Mouse (Mus musculus): ENCODE data around the gene Mrps27.

Mrps27 gene

DNA sequence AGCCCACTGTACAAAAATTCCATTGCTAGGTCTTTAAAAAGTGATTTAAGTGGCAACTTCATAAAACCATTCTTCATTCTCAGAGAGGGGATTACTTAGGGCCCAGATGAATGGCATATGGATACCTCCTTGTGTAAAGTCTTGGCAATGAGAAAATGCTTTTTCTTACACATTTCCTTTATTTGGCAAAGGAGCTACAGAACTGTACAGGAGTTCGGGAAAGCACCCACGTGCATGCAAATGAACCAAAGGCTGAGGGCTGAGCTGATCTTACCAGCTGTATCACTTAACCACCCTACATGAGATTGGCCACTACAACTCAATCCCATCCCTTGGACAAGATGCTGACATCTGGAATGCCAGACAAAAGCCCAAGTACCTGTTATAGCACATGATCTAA lies 95.6 kb downstream of the Mrps27 start:
- no peak for DNase-seq (ENCODE audit: low spot score in 2 of 2)

DNA sequence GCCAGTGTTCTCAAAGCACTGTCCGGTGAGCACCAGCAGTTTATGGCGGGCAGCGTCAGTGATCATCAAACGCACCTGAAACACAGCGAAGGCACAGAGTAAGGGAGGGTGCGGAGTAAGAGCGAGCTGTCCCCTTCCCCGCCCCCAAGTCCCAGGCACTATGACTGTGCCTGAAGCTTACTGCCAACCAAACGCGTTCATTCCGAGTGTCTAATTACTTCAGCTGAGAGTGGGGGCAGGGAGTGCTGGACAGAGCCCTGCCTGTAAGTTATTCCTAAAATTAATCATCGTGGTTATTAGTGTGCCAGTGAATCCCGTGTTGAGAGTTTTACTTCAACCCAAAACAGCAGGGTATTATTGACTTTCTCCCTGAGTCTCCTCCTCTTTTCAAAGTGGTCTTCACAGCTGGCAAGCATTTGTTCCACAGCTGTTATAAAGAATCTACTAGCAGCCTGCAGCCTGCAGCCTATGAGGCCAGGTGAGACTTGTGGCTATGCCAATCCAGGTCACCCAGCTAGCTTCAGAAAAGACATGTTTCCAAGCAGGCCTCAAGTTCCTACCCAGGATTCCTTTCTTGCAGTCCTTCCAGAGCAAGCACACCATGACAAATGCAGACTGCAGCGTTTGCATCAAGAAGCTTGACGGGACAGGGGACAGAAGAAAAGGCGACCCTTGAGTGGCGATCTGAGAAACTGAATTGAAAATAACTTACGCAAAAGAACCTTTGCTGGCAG lies 97.3 kb downstream of the Mrps27 start:
- no peak for DNase-seq (ENCODE audit: low spot score in 2 of 2)

DNA sequence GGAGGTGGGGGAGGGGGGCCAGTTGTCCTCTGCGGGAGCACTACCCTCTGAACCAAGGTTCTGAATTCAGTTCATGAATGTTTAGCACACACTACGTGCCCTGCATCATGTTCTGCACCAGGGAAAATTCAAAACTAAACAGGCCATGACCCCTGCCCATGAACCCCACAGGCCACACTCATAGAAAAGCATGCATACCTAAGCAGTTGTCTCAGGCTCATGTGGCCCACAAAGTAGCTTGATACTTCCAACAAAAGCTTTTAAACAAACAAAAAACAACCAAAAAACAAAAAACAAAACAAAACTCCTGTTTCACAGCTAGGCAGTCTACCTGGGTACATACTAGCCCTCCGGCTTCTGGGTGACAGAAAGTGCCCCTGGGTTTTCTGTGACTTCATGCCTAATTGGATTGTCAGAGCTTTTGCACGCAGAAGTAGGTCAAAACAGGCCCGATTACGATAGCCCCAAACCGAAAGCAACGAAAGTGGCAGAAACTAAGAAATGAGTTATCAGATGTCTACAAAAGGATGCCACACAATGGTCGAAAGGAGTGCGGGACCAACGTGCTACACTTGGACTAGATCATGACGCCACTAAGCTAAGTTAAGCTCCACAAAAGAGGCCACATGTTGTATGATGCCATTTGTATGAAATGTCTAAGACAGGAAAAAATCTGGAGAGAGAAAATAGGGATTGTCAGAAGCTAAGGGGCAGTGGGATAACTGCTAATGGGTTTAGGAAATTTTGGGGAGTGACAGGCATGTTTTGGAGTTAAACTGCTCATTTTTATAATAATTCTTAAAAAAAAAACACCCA lies 98.1 kb downstream of the Mrps27 start:
- DNase-seq (ENCODE audit: low spot score in 2 of 2) = no peak

DNA sequence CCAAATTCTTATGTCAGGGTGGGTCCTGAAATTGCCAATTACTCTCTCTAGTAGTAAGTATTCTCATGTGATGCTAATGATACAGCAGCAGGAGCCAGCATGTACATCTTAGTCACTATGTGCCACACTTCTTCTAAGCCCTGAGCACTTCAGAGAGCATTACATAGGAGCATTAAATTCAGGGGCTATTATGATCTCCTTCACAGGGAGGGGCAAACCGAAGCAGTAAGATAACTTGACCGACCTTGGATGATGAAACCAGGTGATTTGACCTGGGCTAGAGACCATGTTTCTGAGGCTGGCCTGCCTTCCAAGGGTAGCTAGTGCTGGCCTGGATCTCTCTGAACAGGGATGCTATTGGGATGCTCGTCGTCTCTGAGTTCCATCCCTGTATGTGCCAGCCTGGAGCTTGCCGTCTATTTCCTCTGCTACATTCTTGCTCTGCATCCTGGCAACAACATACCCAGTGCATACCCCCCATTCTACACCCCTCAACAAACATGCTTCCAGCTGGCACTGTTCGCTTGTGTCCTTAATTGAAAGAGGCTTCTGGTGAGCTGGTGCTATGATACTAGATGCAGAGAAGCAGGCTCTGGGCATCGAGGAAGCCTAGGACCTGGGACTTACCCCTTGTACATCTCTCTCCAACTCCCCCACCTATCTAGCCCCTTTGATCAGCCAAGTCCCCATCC lies 99.0 kb downstream of the Mrps27 start:
- DNase-seq (ENCODE audit: low spot score in 2 of 2) = no peak

DNA sequence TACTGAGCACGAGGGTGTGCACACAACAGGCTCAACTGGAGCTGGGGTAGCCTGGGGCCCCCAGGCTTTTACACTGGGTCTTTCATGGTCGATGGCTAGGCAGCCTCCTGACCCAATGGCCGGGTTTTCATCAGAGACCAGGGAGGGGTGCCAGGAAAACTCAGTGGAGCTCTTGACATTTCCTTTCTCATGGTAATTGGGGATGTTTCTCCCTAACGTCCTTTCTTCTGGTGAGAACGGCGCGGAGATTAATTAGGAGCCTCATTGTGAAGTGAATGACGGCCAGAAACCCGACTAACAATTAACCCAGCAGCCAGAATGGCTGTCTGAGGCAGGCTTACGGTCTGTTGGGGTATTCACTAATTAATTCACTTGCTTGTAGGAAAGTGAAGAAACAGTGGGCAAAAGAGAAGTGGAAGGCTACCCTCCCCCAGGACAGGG lies 99.9 kb downstream of the Mrps27 start:
- DNase-seq (ENCODE audit: low spot score in 2 of 2) = no peak

DNA sequence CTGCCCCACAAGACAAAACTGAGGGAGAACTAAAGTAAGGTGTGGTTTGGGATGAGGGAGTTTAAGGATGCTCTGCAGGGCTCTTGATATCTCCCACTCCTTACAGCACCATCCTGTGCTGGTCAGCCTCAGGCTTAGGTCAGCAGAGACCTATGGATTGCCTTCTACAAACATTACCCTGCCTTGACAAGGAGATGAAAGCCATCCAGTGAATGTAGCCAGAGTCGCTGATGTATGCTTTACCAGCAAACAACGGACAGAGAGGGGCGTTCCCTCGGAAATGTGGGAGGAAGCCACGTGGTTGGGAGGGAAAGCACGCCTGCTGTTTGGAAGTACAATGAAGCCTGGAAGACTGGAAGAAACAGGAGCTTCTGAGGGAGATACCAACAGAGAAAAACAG lies 100.3 kb downstream of the Mrps27 start:
- DNase-seq (ENCODE audit: low spot score in 2 of 2) = no peak

DNA sequence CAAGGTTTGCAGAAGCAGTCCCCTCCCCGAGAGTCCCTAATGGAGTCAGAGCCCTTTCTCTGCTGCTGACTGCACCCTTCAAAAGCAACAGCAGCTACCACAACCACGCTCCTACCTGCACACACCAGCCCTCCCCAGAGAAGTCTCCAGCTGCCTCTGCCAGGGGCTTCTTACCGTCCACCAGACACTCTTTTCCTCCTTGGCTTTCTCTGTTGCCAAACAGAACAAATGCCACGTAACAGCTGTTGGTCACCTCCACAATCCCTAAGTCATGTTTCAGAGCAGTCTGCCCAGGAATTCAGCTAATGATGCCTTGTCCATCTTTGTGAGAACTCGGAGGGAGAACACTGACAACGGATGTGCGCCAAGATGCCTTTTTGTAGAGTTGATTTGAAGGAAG lies 102.4 kb downstream of the Mrps27 start:
- DNase-seq (ENCODE audit: low spot score in 2 of 2) = no peak

DNA sequence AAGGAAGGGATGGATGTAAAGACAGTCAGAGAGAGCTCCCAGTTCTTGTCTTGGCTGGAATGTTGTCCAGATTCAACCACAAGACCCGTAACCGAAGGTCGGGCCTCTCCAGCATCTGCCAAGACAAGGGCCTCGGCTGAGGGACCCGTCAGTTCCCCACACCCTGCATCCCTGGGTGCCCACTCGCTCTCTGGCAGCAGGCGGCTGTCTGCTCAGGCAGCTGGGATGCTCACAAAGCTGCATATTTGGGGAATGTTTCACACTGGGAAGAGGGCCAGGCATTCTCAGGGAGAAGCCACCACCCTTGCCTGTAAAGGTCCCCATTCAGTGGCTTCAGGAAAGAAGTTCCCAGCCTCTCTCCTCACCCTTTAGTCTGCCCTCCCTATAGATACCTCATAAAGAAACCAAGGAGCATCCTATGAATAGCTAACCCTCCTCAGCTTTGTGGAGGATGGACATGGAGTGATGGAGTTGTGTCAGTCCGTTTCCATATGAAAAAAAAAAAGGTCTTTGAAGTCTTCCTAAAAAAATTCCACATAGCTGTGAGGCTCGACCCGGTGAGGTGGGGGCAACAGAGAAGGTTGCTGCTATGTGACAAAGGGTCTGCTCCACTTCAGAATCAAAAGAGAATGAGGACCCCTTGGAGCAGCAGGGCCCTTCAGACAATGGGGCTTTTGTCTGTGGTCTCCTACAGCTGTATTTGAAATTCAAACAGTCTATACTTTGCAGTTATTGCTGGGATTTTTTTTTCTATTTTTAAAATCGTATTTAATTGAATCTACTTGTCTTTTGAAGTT lies 103.0 kb downstream of the Mrps27 start:
- peak in 1 of 2 experiments; percentile 32 for DNase-seq (ENCODE audit: low spot score in 2 of 2)

DNA sequence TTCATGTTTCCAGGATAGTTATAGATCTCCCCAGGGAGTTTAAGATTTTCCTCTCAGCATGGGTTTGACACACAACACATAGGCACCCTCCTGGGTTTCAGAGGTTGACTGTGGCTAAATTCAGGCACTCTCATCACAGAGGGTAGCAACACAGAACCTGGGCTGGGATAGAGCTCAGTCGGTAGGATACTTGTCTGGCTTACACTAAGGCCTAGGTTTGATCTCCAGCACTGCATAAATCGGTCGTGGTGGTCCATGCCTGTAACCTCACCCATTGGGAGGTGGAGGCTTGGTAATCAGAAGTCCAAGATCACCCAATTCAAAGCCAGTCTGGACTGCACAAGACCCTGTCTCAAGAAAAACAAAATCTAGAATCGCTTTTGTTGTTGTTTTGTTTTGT lies 103.7 kb downstream of the Mrps27 start:
- no peak for DNase-seq (ENCODE audit: low spot score in 2 of 2)

DNA sequence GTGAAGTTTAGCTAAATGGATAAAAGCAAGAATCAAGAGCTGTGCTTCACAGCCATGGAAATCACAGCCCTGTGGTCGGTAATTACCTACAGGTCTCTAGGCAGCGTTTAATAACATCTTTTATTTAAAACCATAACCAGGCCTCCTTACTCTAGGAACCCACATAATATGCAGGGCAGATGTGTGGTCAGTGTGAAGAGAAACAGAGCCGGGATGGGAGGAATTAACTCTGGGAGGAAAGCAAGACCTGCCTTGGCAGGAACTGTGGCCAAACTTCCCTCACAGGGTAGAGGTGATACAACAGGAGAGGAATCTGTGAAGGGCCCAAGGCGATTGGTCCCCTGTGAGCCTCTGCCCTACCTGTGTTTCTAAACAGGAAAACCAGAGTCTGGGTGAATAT lies 105.0 kb downstream of the Mrps27 start:
- DNase-seq (ENCODE audit: low spot score in 2 of 2) = no peak

DNA sequence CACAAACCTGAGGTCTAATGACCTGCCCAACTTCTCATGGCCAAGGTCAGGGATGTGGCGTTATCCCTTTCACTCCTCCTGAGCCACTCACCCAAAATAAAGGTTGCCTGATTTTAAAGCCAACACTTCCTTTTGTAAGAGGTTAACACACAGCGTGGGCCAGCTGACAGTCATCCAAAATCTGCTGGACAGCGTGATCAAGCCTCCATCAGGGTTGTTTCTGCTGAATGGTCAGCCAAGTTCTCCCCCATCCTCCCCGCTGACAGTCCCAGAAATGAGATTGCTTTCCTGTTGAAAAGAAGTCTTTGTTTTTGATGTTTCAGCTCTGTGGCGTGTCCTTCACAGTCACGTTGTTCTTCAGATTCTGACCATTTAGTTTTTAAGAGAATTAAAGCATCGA lies 106.2 kb downstream of the Mrps27 start:
- DNase-seq (ENCODE audit: low spot score in 2 of 2) = peak in 1 of 2 experiments; percentile 25

DNA sequence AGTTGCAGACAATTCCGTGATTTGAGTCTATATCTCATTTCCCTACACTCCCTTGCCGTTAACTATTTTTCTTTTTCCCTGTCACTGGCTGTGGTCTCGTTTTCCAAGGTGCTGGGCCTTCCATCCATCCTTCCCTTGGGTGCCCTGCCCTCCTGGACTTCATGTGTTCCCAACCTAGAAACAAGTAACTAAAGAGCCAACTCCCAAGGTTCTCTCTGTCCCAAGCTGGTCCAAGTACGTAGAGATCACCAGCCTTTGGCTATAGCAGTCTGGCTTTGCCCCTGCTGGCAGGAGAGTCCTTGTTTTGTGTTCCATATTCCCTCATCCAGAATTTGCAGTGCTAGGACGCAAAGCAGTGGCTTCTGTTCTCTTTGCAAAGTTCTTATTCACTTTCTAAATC lies 106.7 kb downstream of the Mrps27 start:
- DNase-seq (ENCODE audit: low spot score in 2 of 2) = no peak

DNA sequence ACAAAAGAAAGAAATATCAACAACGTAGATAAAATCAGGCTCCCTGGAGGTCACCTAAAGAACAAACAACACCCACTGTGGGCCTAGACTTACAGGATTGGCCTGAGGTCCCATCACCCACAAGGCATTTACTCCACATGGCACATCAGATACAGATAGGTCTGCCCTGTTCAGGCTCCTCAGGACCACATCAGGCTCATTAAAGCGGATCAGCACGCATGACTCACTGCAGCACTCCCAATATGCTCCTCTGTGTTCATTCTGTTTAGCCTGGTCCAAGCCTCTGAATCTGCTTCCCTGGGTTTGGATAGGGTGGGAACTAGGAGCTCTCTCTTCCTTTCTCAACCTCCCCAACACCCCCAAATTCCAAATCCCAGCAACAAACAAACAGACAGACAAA lies 107.9 kb downstream of the Mrps27 start:
- DNase-seq (ENCODE audit: low spot score in 2 of 2) = no peak

DNA sequence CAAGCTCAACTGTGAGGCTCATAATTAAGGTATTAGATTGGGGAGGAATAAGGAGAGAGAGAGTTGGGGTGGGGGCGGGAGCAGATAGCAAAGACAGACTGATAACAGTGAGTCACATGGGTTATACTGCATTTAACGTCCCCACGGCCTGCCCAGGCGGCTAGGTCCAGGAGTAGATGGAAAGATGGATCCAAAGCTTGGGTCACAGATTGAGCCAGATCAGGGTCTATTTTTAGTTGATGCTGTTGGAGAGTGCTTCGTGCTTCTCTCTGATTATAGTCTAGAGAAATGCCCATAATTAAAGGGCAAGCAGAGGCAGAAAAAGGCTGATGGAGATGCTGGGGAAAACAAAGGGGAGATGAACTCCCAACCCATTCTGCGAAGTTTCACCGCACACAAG lies 110.4 kb downstream of the Mrps27 start:
- DNase-seq (ENCODE audit: low spot score in 2 of 2) = no peak

DNA sequence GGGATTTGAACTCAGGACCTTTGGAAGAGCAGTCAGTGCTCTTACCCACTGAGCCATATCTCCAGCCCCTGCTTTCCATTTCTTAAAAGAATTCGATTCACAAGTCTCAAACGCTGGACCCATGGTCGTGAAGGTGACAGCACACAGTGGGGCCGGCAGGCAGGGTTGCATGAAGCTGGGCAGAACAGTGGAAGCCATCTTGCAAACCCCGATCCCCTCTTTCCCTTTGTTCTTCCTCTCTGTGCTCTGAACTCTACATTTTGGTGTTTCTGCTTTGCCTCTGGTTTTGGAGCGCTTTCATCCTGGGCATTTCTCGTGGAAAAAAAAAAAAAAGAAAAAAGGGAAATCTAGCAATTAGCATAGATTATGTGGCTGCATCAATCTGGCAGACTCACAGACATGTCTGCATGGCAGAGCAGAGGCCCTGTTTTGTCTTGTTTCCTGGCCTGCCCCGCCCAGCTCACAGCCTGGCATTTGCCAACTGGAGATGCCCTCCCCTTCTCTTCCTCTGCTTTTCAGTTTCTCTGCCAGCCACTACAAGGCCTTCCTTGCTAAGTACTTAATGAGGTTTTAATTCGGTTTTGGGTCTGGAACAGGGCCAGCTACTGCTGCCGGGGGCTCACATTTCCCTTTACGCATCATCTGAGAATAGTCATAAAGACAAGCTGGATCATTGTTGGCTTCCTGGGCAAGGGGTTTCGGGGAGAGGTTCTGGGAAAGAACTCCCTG lies 114.2 kb downstream of the Mrps27 start:
- DNase-seq (ENCODE audit: low spot score in 2 of 2) = no peak

DNA sequence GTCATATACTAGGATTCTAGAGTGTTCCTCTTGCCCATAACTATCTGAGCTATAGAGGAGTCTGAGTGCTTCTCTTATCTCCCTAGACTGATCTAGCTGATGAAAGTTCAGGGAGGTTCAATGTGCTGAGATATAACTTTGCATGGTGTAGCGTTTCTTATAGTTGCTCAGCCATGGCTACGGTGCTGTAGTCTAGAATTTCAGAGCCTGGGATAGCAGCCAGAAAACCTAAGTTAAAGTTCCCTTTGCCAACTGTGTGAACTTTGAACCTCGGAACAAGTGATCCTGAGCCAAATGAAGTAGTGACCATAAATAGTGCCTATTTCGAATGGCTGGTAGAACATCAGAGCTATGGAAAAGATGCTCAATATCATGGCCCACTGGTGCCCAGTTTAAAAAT lies 115.0 kb downstream of the Mrps27 start:
- no peak for DNase-seq (ENCODE audit: low spot score in 2 of 2)

DNA sequence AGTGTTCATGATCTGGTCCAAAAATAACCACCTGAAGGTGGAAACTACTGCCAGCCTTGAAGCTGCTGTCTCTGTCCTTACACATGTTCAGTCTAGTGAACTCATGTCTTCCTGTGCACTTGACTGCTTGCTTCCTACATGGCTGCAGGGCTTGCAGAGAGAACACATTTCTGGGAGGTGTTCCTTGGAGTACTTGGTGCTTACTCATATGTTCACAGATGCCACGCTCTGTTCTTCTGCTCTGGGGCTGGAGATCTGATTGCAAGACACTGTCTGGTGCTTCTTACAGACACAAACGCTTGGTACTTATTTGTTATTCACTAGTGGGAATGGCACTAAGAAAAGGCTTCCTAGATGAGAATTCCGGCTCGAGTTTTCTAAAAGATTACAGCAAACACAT lies 117.3 kb downstream of the Mrps27 start:
- no peak for DNase-seq (ENCODE audit: low spot score in 2 of 2)

DNA sequence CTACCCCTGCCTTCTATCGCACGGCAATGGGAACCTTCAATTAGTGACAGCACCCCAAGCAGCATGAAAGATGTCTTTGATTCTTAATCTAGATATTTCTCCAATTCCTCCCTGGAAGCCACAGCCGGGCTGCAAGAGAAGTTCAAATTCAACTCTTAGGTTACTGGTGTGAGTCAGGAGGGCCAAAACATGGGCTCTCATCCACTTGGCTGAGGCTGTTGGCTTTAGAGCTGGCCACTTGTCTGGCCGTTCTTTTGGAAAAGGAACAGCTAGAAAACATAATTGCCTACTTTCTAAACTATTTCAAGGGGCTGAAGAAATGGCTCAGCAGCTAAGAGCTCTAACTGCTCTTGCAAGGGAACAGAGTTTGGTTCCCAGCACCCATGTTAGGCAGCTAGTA lies 120.0 kb downstream of the Mrps27 start:
- DNase-seq (ENCODE audit: low spot score in 2 of 2) = peak in 1 of 2 experiments; percentile 40
